In the genomic region with DNA sequence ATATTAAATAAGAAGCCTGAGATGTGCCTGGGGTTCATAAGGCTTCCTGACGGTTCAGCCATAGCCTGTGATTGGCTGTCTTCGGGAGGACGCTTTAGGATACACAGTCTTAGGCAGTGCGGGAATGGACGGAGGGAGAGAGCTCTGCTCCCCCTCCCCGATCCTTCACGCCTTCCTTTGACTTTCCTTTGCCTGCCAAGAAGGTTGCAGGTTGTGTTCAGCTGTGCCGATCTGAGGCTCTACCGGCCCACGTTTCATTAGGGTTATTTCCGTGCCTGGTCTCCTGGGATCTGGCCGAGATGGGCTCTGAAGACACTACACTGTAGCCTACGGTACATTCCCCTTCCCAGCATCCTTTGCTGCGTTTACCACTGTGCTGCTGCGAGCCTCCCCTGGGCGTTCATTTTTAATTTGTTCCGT, we compare ENCODE assay signal across 7 mouse cellular contexts. TPM values are rescaled to one million over a fixed set of nuclear protein-coding genes. Genes with fewer than 3 reads are reported as not detected.
DNase-seq lines count a peak whose midpoint lies in the region; ATAC-seq and TF ChIP-seq lines count a peak whose summit lies in the region.

No protein-coding gene starts in this region.

- no peaks in the 10 kb centered on the region for H3K27me3 ChIP-seq in midbrain, embryonic 11.5 days (ENCODE audit: control insufficient read depth, insufficient read depth, low read length)
- no peaks in the 10 kb centered on the region for H3K27me3 ChIP-seq in midbrain, embryonic 10.5 days (ENCODE audit: low read depth, poor library complexity, severe bottlenecking)
- no peaks in the 10 kb centered on the region for H3K27me3 ChIP-seq in hindbrain, postnatal 0 days (ENCODE audit: insufficient read depth, low read length)

- no peaks in the 10 kb centered on the region for H3K36me3 ChIP-seq in midbrain, embryonic 11.5 days (ENCODE audit: control insufficient read depth, insufficient read depth, low read length)
- peaks cover 22% of the 10 kb centered on the region for H3K36me3 ChIP-seq in midbrain, embryonic 10.5 days
- no peaks in the 10 kb centered on the region for H3K36me3 ChIP-seq in hindbrain, postnatal 0 days (ENCODE audit: insufficient read depth, low read length)

- no peaks in the 10 kb centered on the region for H3K9me3 ChIP-seq in midbrain, embryonic 11.5 days (ENCODE audit: control insufficient read depth, low read length)
- H3K9me3 ChIP-seq in midbrain, embryonic 10.5 days (replicated peaks): no peaks in the 10 kb centered on the region
- H3K9me3 ChIP-seq in hindbrain, postnatal 0 days (ENCODE audit: low read length): no peaks in the 10 kb centered on the region

- DNase-seq in midbrain, embryonic 11.5 days (ENCODE audit: low spot score, missing footprints): no peak
- no peak for DNase-seq in midbrain, embryonic 10.5 days (ENCODE audit: low spot score)
- DNase-seq in hindbrain, postnatal 0 days (ENCODE audit: low spot score): peak; percentile 66
- DNase-seq in naive thymus-derived CD4-positive, alpha-beta T cell, adult 2 months (ENCODE audit: low read depth): peak; percentile 35
- no peak for DNase-seq in thymus, adult 18-20 months
- no peak for DNase-seq in cerebellum, adult 11-12 months

- 84% methylated on average over 17 of the region's 17 CpGs for WGBS in midbrain, embryonic 11.5 days
- 89% methylated on average over 17 of the region's 17 CpGs for WGBS in midbrain, embryonic 10.5 days
- 69% methylated on average over 17 of the region's 17 CpGs for WGBS in hindbrain, postnatal 0 days

- H3K9ac ChIP-seq in midbrain, embryonic 11.5 days (ENCODE audit: low read length): no peak overlapping the region
- no peak overlapping the region for H3K9ac ChIP-seq in hindbrain, postnatal 0 days (replicated peaks; ENCODE audit: low read length)

- no peaks in the 10 kb centered on the region for H3K4me1 ChIP-seq in midbrain, embryonic 11.5 days (ENCODE audit: control insufficient read depth, insufficient read depth, low read length)
- H3K4me1 ChIP-seq in midbrain, embryonic 10.5 days: no peaks in the 10 kb centered on the region
- H3K4me1 ChIP-seq in hindbrain, postnatal 0 days (ENCODE audit: insufficient read depth, low read length): 0 out of 2 replicates have a peak, but pooled peaks cover 5% of the 10 kb centered on the region

- no peak for TF ChIP-seq CTCF in hindbrain, postnatal 0 days (IDR thresholded peaks at IDR 0.05; ENCODE audit: low read depth)

- H3K4me3 ChIP-seq in midbrain, embryonic 11.5 days (ENCODE audit: low read depth, low read length): no peak overlapping the region
- no peak overlapping the region for H3K4me3 ChIP-seq in midbrain, embryonic 10.5 days
- no peak overlapping the region for H3K4me3 ChIP-seq in hindbrain, postnatal 0 days (ENCODE audit: low read length)

- no peak overlapping the region for H3K4me2 ChIP-seq in midbrain, embryonic 11.5 days
- 0 out of 2 replicates have a peak overlapping the region, but pooled peaks have one; percentile 23 for H3K4me2 ChIP-seq in hindbrain, postnatal 0 days (ENCODE audit: low read depth, low read length)

- ATAC-seq in midbrain, embryonic 11.5 days (ENCODE audit: low FRiP score): peak; percentile 42; the same call in 1 of the 2 replicates
- ATAC-seq in common myeloid progenitor, adult 5-6 weeks (replicated peaks; ENCODE audit: low read depth, poor library complexity, severe bottlenecking): 0 out of 2 replicates have a peak, but pooled peaks have one; percentile 18
- peak; percentile 75 for ATAC-seq in hindbrain, postnatal 0 days

- no peak overlapping the region for H3K27ac ChIP-seq in midbrain, embryonic 11.5 days (ENCODE audit: low read depth, low read length)
- no peak overlapping the region for H3K27ac ChIP-seq in midbrain, embryonic 10.5 days (replicated peaks)
- H3K27ac ChIP-seq in hindbrain, postnatal 0 days: peak overlapping the region; percentile 56; the same call in 1 of the 2 replicates

RNA-seq across cellular contexts. Expression of gene St3gal2, which starts 30.4 kb away (rescaled TPM):
- 11.2 and 11.3 TPM in 2 replicates for polyA plus RNA-seq in midbrain, embryonic 11.5 days (2014; fragmentation: Nextera tagmentation; extraction: Ambion mirVana)
- polyA plus RNA-seq in midbrain, embryonic 10.5 days (2016; fragmentation: Nextera tagmentation; extraction: Ambion mirVana): 24.3 and 25.4 TPM in 2 replicates
- total RNA-seq in common myeloid progenitor, adult 5-6 weeks (2017): 7.1 and 12.6 TPM in 2 replicates
- 32.2 and 39.6 TPM in 2 replicates for total RNA-seq in hindbrain, postnatal 0 days (2014; rRNA removed)
- polyA plus RNA-seq in hindbrain, postnatal 0 days (2015; fragmentation: Nextera tagmentation; extraction: Ambion mirVana): 19.9 and 20.2 TPM in 2 replicates

RNA-seq across cellular contexts. Expression of gene Ddx19a, which starts 47.5 kb away (rescaled TPM):
- 32.8 and 33.4 TPM in 2 replicates for polyA plus RNA-seq in midbrain, embryonic 11.5 days (2014; fragmentation: Nextera tagmentation; extraction: Ambion mirVana)
- 24.2 and 25.1 TPM in 2 replicates for polyA plus RNA-seq in midbrain, embryonic 10.5 days (2016; fragmentation: Nextera tagmentation; extraction: Ambion mirVana)
- 51.1 and 51.8 TPM in 2 replicates for total RNA-seq in common myeloid progenitor, adult 5-6 weeks (2017)
- total RNA-seq in hindbrain, postnatal 0 days (2014; rRNA removed): 30.9 and 35.1 TPM in 2 replicates
- 10.8 and 10.9 TPM in 2 replicates for polyA plus RNA-seq in hindbrain, postnatal 0 days (2015; fragmentation: Nextera tagmentation; extraction: Ambion mirVana)

RNA-seq across cellular contexts. Expression of gene Fuk, which starts 47.8 kb away (rescaled TPM):
- polyA plus RNA-seq in midbrain, embryonic 11.5 days (2014; fragmentation: Nextera tagmentation; extraction: Ambion mirVana): 4.0 and 4.3 TPM in 2 replicates
- 12.2 and 12.7 TPM in 2 replicates for polyA plus RNA-seq in midbrain, embryonic 10.5 days (2016; fragmentation: Nextera tagmentation; extraction: Ambion mirVana)
- 3.0 and 5.2 TPM in 2 replicates for total RNA-seq in common myeloid progenitor, adult 5-6 weeks (2017)
- total RNA-seq in hindbrain, postnatal 0 days (2014; rRNA removed): 11.0 and 17.9 TPM in 2 replicates
- 5.3 and 5.8 TPM in 2 replicates for polyA plus RNA-seq in hindbrain, postnatal 0 days (2015; fragmentation: Nextera tagmentation; extraction: Ambion mirVana)

Comparison
In these comparisons a context has a peak if more than half of its experiments do, and no peak if none do; other contexts are left out.
1. ATAC-seq: peak in every context shown above with its lines; median percentile 75 in hindbrain, postnatal 0 days; 42 in midbrain, embryonic 11.5 days; 18 in common myeloid progenitor, adult 5-6 weeks.
2. DNase-seq: peak in hindbrain, postnatal 0 days (single experiment) and naive thymus-derived CD4-positive, alpha-beta T cell, adult 2 months (single experiment); none in midbrain, embryonic 11.5 days (single experiment), midbrain, embryonic 10.5 days (single experiment), thymus, adult 18-20 months (0 of 2) and cerebellum, adult 11-12 months (single experiment).